Mouse (Mus musculus) MEL (cell line): ENCODE data around the gene Rell1. TPM values are rescaled to one million over a fixed set of nuclear protein-coding genes. Genes with fewer than 3 reads are reported as not detected.

Experiments used
- DNase-seq: peaks from one replicate; pipeline ENCODE4 v3.0.0; 2011; ENCODE audit warnings: low read depth, low spot score
- H3K27ac ChIP-seq: 2 replicates; pipeline ENCODE4 v1.5.1; 2012; ENCODE audit warnings: low read depth, mild to moderate bottlenecking, control low read depth, low read length, moderate library complexity; ENCODE audit not compliant: control insufficient read depth
- H3K27me3 ChIP-seq, 2 experiments: fragments of 150-350 bp in 1 of 2; sonication (generic) in 1 of 2; 2 replicates each; pipeline ENCODE4 v1.6.1; 2012; ENCODE audit warnings: low read length in 2 of 2, mild to moderate bottlenecking in 2 of 2, improper control_type of control experiment in 1 of 2, moderate library complexity in 1 of 2; ENCODE audit not compliant: insufficient read depth in 2 of 2, control insufficient read depth in 1 of 2
- H3K36me3 ChIP-seq, 2 experiments: 2 replicates each; pipeline ENCODE4 v1.6.1; 2012 to 2014; ENCODE audit warnings: low read length in 2 of 2, improper control_type of control experiment in 1 of 2, inconsistent platforms in 1 of 2, mild to moderate bottlenecking in 1 of 2; ENCODE audit not compliant: insufficient read depth in 2 of 2, control insufficient read depth in 1 of 2
- H3K4me1 ChIP-seq, 2 experiments: fragments of 150-350 bp in 1 of 2; sonication (generic) in 1 of 2; 2 replicates each; pipeline ENCODE4 v1.6.1; 2012; ENCODE audit warnings: low read length in 2 of 2, improper control_type of control experiment in 1 of 2, mild to moderate bottlenecking in 1 of 2; ENCODE audit not compliant: insufficient read depth in 2 of 2, control insufficient read depth in 1 of 2
- H3K4me3 ChIP-seq, 2 experiments: fragments of 150-350 bp in 1 of 2; sonication (generic) in 1 of 2; 2 replicates each; pipeline ENCODE4 v1.5.1; 2012; ENCODE audit warnings: low read depth in 2 of 2, low read length in 2 of 2, mild to moderate bottlenecking in 2 of 2, moderate library complexity in 2 of 2, control low read depth in 1 of 2, improper control_type of control experiment in 1 of 2; ENCODE audit not compliant: control insufficient read depth in 1 of 2, insufficient read depth in 1 of 2
- H3K79me2 ChIP-seq: 2 replicates; pipeline ENCODE4 v1.6.1; 2012; ENCODE audit warnings: mild to moderate bottlenecking, low read length, moderate library complexity; ENCODE audit not compliant: control insufficient read depth, poor library complexity, insufficient read depth
- H3K9ac ChIP-seq: 2 replicates; pipeline ENCODE4 v1.6.1; 2012; ENCODE audit warnings: low read depth, mild to moderate bottlenecking, control low read depth, low read length, moderate library complexity; ENCODE audit not compliant: control insufficient read depth, poor library complexity, severe bottlenecking
- H3K9me3 ChIP-seq: fragments of 150-350 bp; sonication (generic); replicated peaks from 2 replicates; pipeline ENCODE4 v1.6.1; 2012; ENCODE audit warnings: mild to moderate bottlenecking, low read length, improper control_type of control experiment, moderate library complexity; ENCODE audit not compliant: insufficient read depth
- CHD1 ChIP-seq: IDR thresholded peaks from 2 replicates; pipeline ENCODE4 v1.6.1; 2012; ENCODE audit warnings: low read depth, mild to moderate bottlenecking, inconsistent platforms, low read length, improper control_type of control experiment
- CHD2 ChIP-seq: IDR thresholded peaks from 2 replicates; pipeline ENCODE4 v1.6.1; 2011; ENCODE audit warnings: low read length, improper control_type of control experiment
- CTCF ChIP-seq, 3 experiments: IDR thresholded peaks in 2 of 3; conservative IDR thresholded peaks in 1 of 3; 2 replicates each; pipeline ENCODE4 v1.5.1; 2011 to 2012; ENCODE audit warnings: low read length in 3 of 3, low read depth in 2 of 3, mild to moderate bottlenecking in 2 of 3, improper control_type of control experiment in 1 of 3, inconsistent platforms in 1 of 3, mixed read lengths in 1 of 3, moderate library complexity in 1 of 3; ENCODE audit not compliant: control insufficient read depth in 1 of 3, insufficient read depth in 1 of 3, poor library complexity in 1 of 3, severe bottlenecking in 1 of 3
- EP300 ChIP-seq, 2 experiments: IDR thresholded peaks; 2 replicates each; pipeline ENCODE4 v1.6.1; 2011; ENCODE audit warnings: improper control_type of control experiment in 2 of 2, low read length in 2 of 2, low read depth in 1 of 2, mild to moderate bottlenecking in 1 of 2
- KAT2A ChIP-seq: conservative IDR thresholded peaks from 2 replicates; pipeline ENCODE4 v1.6.1; 2012; ENCODE audit warnings: low read depth, low read length, improper control_type of control experiment, inconsistent platforms
- MAX ChIP-seq: IDR thresholded peaks from 2 replicates; pipeline ENCODE4 v1.6.1; 2011; ENCODE audit warnings: low read length, improper control_type of control experiment
- MAZ ChIP-seq: IDR thresholded peaks from 2 replicates; pipeline ENCODE4 v1.6.1; 2012; ENCODE audit warnings: low read depth, mild to moderate bottlenecking, inconsistent platforms, low read length, improper control_type of control experiment
- MEF2A ChIP-seq: IDR thresholded peaks from 2 replicates; pipeline ENCODE4 v1.6.1; 2014; ENCODE audit warnings: low read depth, mild to moderate bottlenecking, inconsistent platforms, low read length, improper control_type of control experiment; ENCODE audit not compliant: poor library complexity, insufficient replicate concordance, severe bottlenecking; ENCODE audit errors: extremely low read depth
- NELFE ChIP-seq: IDR thresholded peaks from 2 replicates; pipeline ENCODE4 v1.6.1; 2011; ENCODE audit warnings: low read depth, low read length, improper control_type of control experiment
- POLR2A ChIP-seq, 2 experiments: IDR thresholded peaks; 2 replicates each; pipeline ENCODE4 v1.6.1; 2011 to 2012; ENCODE audit warnings: low read length in 2 of 2, mild to moderate bottlenecking in 2 of 2, control low read depth in 1 of 2, improper control_type of control experiment in 1 of 2, low read depth in 1 of 2, moderate library complexity in 1 of 2; ENCODE audit not compliant: control insufficient read depth in 1 of 2, insufficient read depth in 1 of 2, poor library complexity in 1 of 2
- POLR2AphosphoS2 ChIP-seq: IDR thresholded peaks from 2 replicates; pipeline ENCODE4 v1.6.1; 2011; ENCODE audit warnings: low read length, improper control_type of control experiment
- RAD21 ChIP-seq: IDR thresholded peaks from 2 replicates; pipeline ENCODE4 v1.6.1; 2011; ENCODE audit warnings: mild to moderate bottlenecking, low read depth, low read length, improper control_type of control experiment
- RCOR1 ChIP-seq: IDR thresholded peaks from 2 replicates; pipeline ENCODE4 v1.6.1; 2012; ENCODE audit warnings: low read depth, mild to moderate bottlenecking, inconsistent platforms, low read length, improper control_type of control experiment
- SIN3A ChIP-seq: IDR thresholded peaks from 2 replicates; pipeline ENCODE4 v1.6.1; 2012; ENCODE audit warnings: low read length, improper control_type of control experiment, inconsistent platforms
- SMC3 ChIP-seq: IDR thresholded peaks from 2 replicates; pipeline ENCODE4 v1.6.1; 2011; ENCODE audit warnings: low read depth, low read length, improper control_type of control experiment
- TAL1 ChIP-seq: IDR thresholded peaks from 2 replicates; pipeline ENCODE4 v1.6.1; 2012; ENCODE audit warnings: mild to moderate bottlenecking, inconsistent platforms, low read length, moderate library complexity, mixed read lengths
- TBP ChIP-seq: IDR thresholded peaks from 2 replicates; pipeline ENCODE4 v1.8.0; 2011; ENCODE audit warnings: low read depth, low read length, improper control_type of control experiment
- TCF12 ChIP-seq: IDR thresholded peaks from 2 replicates; pipeline ENCODE4 v1.6.1; 2014; ENCODE audit warnings: low read depth, mild to moderate bottlenecking, inconsistent platforms, low read length, improper control_type of control experiment, moderate library complexity
- UBTF ChIP-seq: IDR thresholded peaks from 2 replicates; pipeline ENCODE4 v1.6.1; 2012; ENCODE audit warnings: low read depth, mild to moderate bottlenecking, inconsistent platforms, low read length, improper control_type of control experiment, moderate library complexity, borderline replicate concordance; ENCODE audit not compliant: insufficient read depth
- USF2 ChIP-seq, 2 experiments: IDR thresholded peaks; 2 replicates each; pipeline ENCODE4 v1.6.1; 2011 to 2012; ENCODE audit warnings: improper control_type of control experiment in 2 of 2, low read length in 2 of 2, borderline replicate concordance in 1 of 2, inconsistent platforms in 1 of 2, low read depth in 1 of 2, mild to moderate bottlenecking in 1 of 2; ENCODE audit not compliant: insufficient read depth in 1 of 2
- ZC3H11A ChIP-seq: IDR thresholded peaks from 2 replicates; pipeline ENCODE4 v1.6.1; 2012; ENCODE audit warnings: low read depth, mild to moderate bottlenecking, inconsistent platforms, low read length, improper control_type of control experiment
- ZKSCAN1 ChIP-seq: IDR thresholded peaks from 2 replicates; pipeline ENCODE4 v1.6.1; 2012; ENCODE audit warnings: low read depth, mild to moderate bottlenecking, inconsistent platforms, low read length, improper control_type of control experiment, moderate library complexity
- ZMIZ1 ChIP-seq: IDR thresholded peaks from 2 replicates; pipeline ENCODE4 v1.6.1; 2012; ENCODE audit warnings: low read depth, mild to moderate bottlenecking, inconsistent platforms, low read length, improper control_type of control experiment, moderate library complexity
- ZNF384 ChIP-seq: IDR thresholded peaks from 2 replicates; pipeline ENCODE4 v1.6.1; 2012; ENCODE audit warnings: low read depth, mild to moderate bottlenecking, inconsistent platforms, low read length, improper control_type of control experiment
- polyA plus RNA-seq, 2 experiments: library from polyadenylated mRNA; stranded (reverse) in 1 of 2; unstranded in 1 of 2; fragments of >175 nt in 1 of 2; fragments of >200 nt in 1 of 2; gene quantifications; 2 replicates each; pipeline versions ENCODE4 v1.2.1 to v1.2.4; 2012; ENCODE audit warnings: low replicate concordance in 2 of 2, low read depth in 1 of 2; ENCODE audit not compliant: insufficient read length in 2 of 2, insufficient read depth in 1 of 2, missing spikeins in 1 of 2
- total RNA-seq: library from RNA; depleted of rRNA; stranded (reverse); fragments of 300-350 nt; gene quantifications from 2 replicates; pipeline ENCODE4 v1.2.3, GENCODE M21; 2012

Gene Rell1
- total and polyA plus RNA-seq, 3 experiments, result 2.2 to 5.2 TPM; not detected in 1

DNA sequence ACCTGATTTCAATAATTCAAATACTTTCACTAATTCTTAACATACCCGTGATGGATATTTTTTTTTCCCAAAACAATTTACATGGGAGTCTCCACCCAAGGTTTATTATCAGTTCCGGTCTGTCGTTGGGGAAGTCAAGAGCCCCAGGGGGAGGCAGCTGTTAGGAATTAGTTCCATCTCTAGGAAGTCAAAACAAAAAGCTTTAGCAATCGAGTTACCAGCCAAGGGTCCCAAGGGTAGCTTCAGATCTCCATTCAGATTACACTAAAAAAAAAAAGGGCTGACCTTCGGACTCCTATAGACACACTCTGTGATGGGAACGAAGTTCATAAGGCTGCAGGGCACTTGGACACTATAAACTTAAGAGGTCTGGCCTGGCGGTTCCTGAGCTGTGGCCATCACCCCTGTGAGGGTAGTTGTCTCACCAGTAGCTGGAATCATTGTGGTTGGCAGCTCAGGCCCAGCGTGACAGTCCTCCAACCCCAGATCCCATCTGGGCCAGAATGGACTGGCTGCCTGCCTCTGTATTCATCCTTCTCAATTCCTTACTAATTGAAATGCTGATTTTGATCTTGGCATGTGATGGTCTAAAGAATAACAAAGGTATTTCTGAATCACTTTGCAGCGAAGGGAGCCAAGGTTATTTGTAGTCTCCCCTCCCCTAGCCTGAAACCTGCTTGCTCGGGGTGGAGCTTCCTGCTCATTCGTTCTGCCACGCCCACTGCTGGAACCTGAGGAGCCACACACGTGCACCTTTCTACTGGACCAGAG lies 44.1 kb upstream of the Rell1 start:
- no peak for DNase-seq
- H3K36me3 ChIP-seq, result no peaks in the 10 kb centered on the region
- no peaks in the 10 kb centered on the region; a peak in 2 of 4 replicates for H3K27me3 ChIP-seq
- H3K9ac ChIP-seq, result no peak overlapping the region
- no peaks in the 10 kb centered on the region for H3K79me2 ChIP-seq
- no peaks in the 10 kb centered on the region for H3K9me3 ChIP-seq
- H3K4me3 ChIP-seq, result no peak overlapping the region
- no peak overlapping the region for H3K27ac ChIP-seq
- H3K4me1 ChIP-seq, result no peaks in the 10 kb centered on the region
- TF ChIP-seq ZC3H11A, result no peak
- no peak for TF ChIP-seq USF2 (IDR thresholded peaks at IDR 0.05; ENCODE audit: borderline replicate concordance in 1 of 2, insufficient read depth in 1 of 2, low read depth in 1 of 2, low read length in 2 of 2)
- no peak for TF ChIP-seq SIN3A
- no peak for TF ChIP-seq TCF12
- TF ChIP-seq KAT2A, result no peak
- no peak for TF ChIP-seq ZKSCAN1
- no peak for TF ChIP-seq SMC3
- TF ChIP-seq MAZ, result no peak
- TF ChIP-seq TBP, result no peak
- no peak for TF ChIP-seq RAD21
- TF ChIP-seq UBTF, result no peak
- TF ChIP-seq MEF2A, result no peak
- TF ChIP-seq ZNF384, result no peak
- no peak for TF ChIP-seq NELFE

DNA sequence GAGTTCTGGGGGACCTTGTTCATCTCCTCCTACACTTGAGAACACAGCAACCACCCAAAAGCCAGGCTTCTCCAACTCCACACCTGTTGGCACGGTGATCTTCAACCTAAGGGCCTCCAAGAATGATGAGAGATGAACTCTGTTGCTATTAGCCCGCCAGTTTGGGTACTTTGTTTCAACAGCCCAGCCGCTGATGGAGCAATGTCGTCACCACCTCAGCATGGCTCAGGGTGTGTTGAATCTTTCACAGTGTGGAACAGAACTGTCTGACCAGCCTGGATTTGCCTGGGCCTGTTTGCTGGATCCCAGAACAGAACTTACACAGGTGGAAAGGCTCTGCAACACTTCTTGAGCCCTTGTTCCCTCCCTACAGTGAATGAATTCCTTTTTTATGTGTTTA lies 37.9 kb upstream of the Rell1 start:
- Histone ChIP-seq H3K4me3 (no peak overlapping the region), H3K36me3 (no peaks in the 10 kb centered on the region), H3K9me3 (no peaks in the 10 kb centered on the region), H3K79me2 (no peaks in the 10 kb centered on the region), H3K27ac (no peak overlapping the region), H3K9ac (no peak overlapping the region), H3K4me1 (no peaks in the 10 kb centered on the region; a peak in 1 of 4 replicates), H3K27me3 (peaks cover 0 to 1% of the 10 kb centered on the region in 2 experiments; a peak in 2 of 4 replicates)
- TF ChIP-seq MEF2A (no peak), SMC3 (no peak), EP300 (IDR thresholded peaks at IDR 0.05; ENCODE audit: low read depth in 1 of 2, low read length in 2 of 2) (no peak), CTCF (IDR thresholded peaks at IDR 0.05 in 2 of 3, conservative IDR thresholded peaks at IDR 0.05 in 1 of 3; ENCODE audit: control insufficient read depth in 1 of 3, insufficient read depth in 1 of 3, low read depth in 2 of 3, low read length in 3 of 3, poor library complexity in 1 of 3, severe bottlenecking in 1 of 3) (no peak), KAT2A (no peak), ZC3H11A (no peak), TCF12 (no peak), POLR2AphosphoS2 (no peak), CHD1 (no peak), SIN3A (no peak), RCOR1 (no peak), TAL1 (no peak), ZMIZ1 (no peak), MAX (no peak), POLR2A (IDR thresholded peaks at IDR 0.05; ENCODE audit: control insufficient read depth in 1 of 2, insufficient read depth in 1 of 2, low read depth in 1 of 2, low read length in 2 of 2, poor library complexity in 1 of 2) (no peak), CHD2 (no peak)
- DNase-seq, result no peak
